Mouse (Mus musculus): ENCODE measurements around the gene Cat.

Cat gene

DNA sequence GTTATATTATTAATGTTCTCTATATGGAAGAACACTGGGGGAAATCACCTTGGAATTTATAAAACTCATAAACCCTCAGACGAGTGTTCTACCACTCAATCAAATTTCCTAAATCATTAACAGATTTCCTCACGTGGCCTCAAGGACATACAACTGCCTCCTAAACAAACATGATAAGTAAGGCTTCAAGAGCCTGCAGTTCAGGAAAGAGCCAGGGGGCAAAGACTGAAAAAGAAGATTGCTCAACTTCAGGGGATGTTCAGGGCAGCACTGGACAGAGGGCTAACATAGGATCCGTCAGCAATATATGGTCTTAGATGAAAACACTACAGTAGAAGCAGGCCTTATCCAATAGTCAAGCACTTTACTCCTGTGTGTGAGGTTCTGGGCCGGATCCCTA lies 7.5 kb downstream of the Cat start:
- no peak for DNase-seq (ENCODE audit: low spot score)

GRCm38 (mm10) chr2:103476657-103477056 lies 8.3 kb downstream of the Cat start:
- no peak for DNase-seq (ENCODE audit: low spot score)

- no peak for DNase-seq (ENCODE audit: low spot score)
Observed at GRCm38 (mm10) chr2:103476180-103476579, 8.8 kb downstream of the Cat start.

DNA sequence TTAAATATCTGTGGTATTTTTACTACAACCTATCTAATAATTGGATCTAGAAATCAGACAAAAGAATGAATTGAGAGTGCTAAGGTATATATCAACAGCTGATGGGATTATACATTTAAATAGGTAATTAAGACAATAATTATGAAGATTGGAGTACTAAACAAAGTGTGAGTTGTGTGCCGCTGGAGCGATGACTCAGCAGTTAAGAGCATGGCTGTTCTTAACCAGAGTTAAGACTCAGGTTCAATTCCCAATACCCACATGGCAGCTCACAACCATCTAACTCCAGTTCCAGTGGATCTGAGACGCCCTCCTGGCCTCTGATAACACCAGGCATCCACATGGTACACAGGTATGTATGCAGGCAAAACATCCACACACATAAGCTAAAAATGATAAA lies 11.6 kb downstream of the Cat start:
- DNase-seq (ENCODE audit: low spot score) = no peak

DNA sequence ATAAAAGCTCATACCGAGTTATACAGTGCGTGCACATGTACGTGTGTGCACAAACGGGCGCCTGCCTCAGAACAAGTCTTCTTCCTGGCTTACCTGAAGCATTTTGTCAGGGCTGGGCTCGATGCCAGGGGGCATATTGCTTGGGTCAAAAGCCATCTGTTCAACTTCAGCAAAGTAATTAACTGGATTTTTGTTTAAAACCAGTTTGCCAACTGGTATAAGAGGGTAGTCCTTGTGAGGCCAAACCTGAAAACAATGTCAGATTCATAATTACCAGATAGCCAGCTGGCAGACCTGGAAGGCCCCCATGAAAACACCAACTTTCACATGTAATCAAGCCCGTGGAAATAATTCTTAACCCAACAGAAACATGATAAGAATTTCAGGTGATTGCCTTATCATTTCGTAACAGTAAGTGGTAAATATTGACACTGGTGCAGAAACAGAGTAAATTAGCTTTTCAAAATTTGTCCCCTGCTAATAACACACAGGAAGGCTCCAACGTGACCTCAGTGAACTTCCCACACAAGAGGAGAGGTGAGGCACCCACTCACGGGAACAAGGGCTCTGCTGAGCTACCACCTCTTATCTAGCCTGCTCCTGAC lies 17.9 kb downstream of the Cat start:
- DNase-seq (ENCODE audit: low spot score) = no peak

- no peak for DNase-seq (ENCODE audit: low spot score)
Observed at GRCm38 (mm10) chr2:103466272-103466671, 18.7 kb downstream of the Cat start.

DNA sequence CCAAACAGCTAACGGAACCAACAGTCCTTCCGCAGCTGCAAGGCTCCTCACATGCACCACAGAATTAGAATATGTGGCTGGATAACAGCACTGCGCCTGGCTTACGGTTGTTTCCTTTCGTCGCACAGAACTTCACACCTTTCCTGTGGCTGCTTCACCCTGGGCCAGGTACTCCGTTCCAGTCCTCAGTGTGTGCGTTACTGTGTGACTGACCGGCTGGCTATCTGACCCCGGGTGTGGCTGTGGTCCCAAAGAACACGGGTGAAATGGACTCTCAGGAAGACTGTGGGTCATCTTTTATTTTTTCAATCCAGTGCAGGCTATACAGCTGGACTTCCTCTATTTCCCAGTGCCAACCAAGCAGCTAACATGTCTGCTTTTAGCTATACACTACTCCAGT lies 19.5 kb downstream of the Cat start:
- no peak for DNase-seq (ENCODE audit: low spot score)

DNA sequence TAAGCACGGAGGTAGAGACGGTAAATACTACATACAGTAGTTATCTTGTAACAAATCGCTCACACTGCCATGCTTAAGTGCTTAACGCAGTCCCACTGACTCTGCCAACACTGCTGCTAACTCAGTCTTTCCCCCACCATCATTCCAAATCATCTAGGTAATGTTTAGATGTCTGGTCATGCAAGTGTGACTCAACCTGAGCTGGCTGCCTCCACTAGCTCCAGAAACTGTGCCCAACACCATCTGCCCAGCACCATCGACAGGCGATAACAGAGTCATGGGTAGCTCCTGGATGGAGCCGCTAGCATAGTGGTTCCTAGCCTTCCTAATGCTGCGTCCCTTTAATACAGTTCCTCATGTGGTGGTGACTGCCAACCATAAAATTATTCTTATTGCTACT lies 20.4 kb downstream of the Cat start:
- no peak for DNase-seq (ENCODE audit: low spot score)

GRCm38 (mm10) chr2:103462746-103463145 lies 22.2 kb downstream of the Cat start:
- DNase-seq (ENCODE audit: low spot score) = no peak

- DNase-seq (ENCODE audit: low spot score) = no peak
Observed at GRCm38 (mm10) chr2:103461743-103462142, 23.2 kb downstream of the Cat start.

GRCm38 (mm10) chr2:103461210-103461609 lies 23.8 kb downstream of the Cat start:
- DNase-seq (ENCODE audit: low spot score) = no peak

GRCm38 (mm10) chr2:103459069-103459468 lies 25.9 kb downstream of the Cat start:
- no peak for DNase-seq (ENCODE audit: low spot score)

DNA sequence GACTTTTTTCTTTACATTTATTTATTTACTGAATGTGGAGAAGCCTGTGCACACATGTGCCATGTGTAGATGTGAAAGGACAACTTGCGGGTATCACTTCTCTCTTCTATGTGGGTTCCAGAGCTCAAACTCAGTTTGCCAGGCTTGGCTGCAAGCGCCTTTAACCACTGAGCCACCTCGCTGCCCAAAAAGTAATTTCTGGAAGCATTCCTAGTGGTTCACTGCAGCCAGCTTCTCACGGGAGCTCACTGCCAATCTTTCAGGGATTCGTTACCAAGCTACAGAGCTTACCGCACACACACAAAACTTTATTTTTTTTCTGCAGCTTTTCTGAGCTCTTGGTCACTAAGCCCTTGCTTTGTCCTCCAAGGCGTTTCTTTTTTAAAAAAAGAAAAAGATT lies 27.3 kb downstream of the Cat start:
- no peak for DNase-seq (ENCODE audit: low spot score)

DNA sequence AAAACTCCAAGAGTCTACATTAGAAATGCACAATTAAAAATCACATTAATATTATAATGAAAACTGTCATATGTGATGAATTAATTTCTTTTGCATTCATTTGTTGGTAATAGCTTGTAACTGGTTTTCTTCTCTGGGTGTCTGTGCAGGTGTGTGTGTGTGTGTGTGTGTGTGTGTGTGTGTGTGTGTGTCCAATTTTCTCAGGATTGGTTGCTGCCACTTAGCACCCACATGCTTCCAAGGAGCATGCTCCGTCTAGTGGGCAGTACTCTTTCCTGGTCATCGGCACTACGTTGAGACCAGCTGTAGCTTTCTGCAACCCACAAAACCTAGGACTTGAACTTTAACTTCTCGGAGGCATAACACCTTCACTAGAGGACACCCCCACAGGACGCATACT lies 27.9 kb downstream of the Cat start:
- DNase-seq (ENCODE audit: low spot score) = no peak

- peak; percentile 77 for DNase-seq (ENCODE audit: low spot score)
Observed at GRCm38 (mm10) chr2:103456646-103457045, 28.3 kb downstream of the Cat start.

DNA sequence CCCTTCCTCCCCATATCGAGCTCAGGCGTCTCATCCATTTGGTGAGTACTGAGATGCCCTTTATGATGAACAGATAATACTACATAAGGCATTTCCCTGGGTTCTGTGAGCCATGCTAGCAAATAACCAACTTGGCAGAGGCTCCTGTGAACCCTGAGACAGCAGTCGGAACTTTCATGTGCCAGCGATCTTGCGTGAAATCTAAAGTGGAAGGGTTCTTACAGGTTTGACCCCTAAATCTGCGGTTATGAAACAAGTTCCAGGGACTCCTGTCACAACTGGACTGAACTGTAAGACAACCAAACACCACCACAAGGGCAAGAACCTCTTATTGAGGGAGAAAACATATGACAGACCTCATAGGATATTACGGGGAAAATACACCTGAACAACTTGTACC lies 29.2 kb downstream of the Cat start:
- DNase-seq (ENCODE audit: low spot score) = no peak

DNA sequence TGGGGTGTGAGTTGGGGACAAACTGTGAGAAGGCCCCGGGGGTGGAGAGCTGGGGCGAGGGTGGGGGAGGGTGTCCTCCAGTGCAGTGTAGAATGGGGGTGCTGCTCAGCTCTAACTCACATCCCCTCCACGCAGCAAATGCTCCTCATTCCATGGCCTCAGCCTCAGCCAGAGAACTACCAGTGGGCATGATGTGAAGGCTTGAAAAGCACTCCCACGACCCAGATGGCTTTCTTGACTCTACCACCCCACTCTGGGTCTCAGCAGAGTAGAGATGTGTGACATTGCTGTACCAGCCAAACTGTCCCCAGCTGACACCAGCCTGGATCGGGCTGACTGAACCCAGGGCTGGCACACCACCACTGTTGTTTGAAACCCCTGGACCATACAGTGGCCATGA lies 32.4 kb downstream of the Cat start:
- no peak for DNase-seq (ENCODE audit: low spot score)

- no peak for DNase-seq (ENCODE audit: low spot score)
Observed at GRCm38 (mm10) chr2:103450267-103450666, 34.7 kb downstream of the Cat start.

GRCm38 (mm10) chr2:103449813-103450212 lies 35.1 kb downstream of the Cat start:
- no peak for DNase-seq (ENCODE audit: low spot score)

GRCm38 (mm10) chr2:103448947-103449560 lies 35.9 kb downstream of the Cat start:
- no peak for DNase-seq (ENCODE audit: low spot score)

DNA sequence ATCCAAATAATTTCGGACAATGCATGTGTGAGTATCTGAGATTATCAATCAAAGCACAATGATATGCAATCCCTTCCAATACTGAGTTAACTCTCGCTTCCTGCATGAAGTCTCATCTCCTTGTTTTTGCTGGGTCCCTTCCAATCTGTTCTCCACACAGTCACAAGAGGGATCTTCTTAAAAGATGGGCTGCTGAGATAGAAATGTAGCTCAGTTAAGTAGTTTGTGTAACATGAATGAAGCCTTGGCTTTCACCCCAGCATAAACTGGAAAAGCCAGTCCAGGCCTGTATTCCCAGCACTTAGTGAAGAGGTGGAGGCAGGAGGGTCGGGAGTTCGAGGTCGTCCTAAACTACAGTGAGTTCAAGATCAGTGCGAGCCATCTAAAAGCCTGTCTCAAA lies 38.6 kb downstream of the Cat start:
- DNase-seq (ENCODE audit: low spot score) = no peak

- DNase-seq (ENCODE audit: low spot score) = peak; percentile 27
Observed at GRCm38 (mm10) chr2:103445776-103446175, 39.2 kb downstream of the Cat start.

- DNase-seq (ENCODE audit: low spot score) = peak; percentile 76
Observed at GRCm38 (mm10) chr2:103439710-103440109, 45.2 kb downstream of the Cat start.

DNA sequence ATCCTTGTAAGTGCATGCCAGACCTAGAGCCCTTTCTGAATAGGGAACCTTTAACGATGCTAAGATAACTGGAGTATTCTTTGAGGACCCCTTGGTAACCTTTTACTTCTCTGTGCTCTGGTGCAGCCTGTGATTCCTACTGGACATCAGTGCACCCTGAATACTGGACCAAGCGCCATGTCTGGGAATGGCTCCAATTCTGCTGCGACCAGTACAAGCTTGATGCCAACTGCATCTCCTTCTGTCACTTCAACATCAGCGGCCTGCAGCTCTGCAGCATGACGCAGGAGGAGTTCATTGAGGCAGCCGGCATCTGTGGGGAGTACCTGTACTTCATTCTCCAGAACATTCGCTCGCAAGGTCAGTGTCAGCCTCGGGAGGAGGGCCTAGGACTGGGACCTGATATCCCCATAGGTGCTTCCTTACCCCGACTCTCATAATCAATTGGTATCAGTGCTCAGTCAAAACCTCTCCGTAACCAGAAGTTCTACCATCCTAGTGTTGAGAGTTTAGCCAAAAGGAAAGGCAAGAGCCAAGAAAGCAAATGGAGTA lies 45.8 kb downstream of the Cat start:
- DNase-seq (ENCODE audit: low spot score) = no peak

Measured in ovary, postnatal 36 days (tissue).